Mouse (Mus musculus) heart, adult 9 months (tissue): Measurements from ENCODE around the gene Abca6.

ENCODE experiments used
- DNase-seq, 2 experiments: peaks; one replicate each; pipeline ENCODE4 v3.0.0; 2022; ENCODE audit warnings: low spot score in 2 of 2

The Abca6 gene

DNA sequence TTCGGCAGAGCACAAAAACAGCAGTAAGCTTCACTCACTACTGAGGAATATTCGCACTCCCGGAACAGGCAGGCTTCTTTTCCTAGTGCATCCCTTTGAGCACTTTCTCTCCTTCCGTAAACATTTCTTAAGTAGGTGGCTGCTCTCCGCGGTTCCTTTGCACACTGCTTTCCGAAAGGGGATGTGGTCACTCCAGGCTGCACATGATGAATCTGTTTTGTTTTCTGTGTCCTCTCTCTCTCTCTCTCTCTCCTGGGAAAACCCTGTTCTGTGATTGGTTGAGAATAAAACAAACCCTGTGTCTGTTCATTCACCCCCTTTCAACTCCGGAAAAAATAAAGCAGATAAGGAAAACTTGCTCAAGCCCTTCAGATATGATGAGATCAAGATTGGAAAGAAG, at the start of gene Abca6:
Abca6 (minus strand) TSS at position 243 of the 400 bp plus-strand sequence.
- DNase-seq: peak; percentile 65 to 73

DNA sequence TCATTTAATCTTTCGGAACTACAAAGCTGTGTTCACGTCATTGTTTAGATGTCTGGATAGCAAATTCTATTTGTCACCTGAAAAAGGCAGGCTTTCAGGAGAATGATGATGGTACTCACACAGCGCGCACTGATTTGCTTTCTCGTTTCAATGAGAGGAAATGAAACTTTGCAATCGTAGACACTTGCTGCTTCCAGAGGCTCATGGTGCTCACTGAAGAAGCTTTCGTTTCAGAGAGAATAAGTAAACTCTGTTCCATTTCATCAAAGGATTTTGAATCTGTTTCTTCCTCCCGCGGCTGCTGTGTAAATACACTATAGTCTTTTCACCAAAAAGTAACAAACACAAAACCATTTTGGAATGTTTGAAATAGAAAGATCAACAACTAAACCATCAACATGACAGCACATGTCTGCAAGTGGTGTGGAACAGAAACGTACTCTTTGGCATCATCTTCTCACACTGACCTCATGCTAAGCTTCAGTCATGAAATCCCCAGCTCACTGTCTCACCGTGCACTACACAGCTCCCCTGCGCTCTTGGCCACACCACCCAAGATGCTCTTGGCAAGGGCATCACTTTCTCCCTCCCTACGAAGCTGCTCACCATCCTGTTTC, 46.4 kb upstream of the Abca6 start:
- no peak for DNase-seq

DNA sequence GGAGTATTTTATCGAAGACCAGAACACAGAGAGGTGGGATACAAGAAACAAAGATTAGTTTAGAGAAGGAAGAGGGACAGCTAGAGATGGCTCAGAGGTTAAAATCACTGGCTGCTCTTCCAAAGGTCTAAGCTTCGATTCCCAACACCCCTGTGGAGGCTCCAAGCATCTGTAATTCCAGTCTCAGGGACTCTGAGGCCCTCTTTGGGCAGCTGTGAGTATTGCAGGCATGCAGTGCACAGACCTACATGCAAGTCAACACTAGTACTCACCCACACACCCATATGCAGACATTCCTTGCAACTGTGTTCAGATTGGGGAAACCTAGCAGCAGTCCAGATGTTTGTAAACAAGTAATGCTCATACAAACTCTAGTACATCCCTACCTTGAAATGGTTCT, 39.0 kb upstream of the Abca6 start:
- no peak for DNase-seq

DNA sequence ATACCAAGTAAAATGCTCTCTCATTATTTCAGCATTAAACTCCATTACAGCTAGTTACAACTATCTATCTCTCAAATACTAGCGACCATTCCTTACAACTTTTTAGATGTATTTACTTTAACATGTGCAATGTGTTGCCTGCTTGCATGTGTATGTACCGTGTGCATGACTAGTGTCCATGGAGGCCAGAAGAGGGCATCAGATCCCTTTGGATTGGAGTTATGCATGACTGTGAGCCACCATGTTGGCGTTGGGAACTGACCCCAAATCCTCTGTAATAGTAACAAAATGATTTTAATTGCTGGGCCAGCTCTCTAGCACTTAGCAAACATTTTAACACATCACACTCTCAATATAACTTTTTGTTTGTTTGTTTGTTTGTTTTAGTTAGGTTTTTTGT, 36.8 kb upstream of the Abca6 start:
- no peak for DNase-seq

DNA sequence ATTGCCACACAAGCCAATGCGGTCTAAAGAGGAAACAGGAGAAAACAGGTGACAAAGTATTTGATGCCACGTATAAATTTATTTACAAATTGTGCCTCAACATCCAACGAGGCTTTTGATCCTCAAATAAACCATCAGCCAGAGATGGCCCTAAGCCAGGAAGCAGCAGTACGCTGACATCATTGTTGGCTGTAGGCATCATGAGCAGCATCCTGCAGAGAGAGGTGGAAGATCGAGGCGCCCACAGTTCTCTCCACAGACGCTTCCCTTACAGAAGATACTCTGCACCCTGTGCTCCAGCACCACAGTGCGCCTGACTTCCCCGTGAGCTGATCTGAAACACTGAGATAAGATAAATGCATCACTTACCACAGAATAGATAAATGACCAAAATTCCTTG, 36.1 kb upstream of the Abca6 start:
- no peak for DNase-seq

DNA sequence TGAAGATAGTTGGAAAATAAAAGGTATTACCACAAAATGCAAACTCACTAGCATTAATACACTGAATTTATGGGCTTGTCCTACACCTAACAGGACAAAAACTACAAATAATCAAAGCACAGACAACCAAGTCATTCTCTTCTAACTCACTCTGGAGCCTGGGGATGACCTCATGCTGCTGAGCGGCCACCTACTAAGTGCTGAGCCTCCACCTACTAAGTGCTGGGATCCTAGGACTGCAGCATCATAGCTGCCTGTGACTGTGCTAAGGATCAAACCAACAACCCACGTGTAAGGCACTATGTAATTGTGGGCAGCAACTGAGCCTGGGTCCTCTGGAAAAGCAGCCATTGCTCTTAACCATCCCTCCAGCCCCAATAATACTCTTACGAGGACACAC, 34.8 kb upstream of the Abca6 start:
- DNase-seq: no peak

DNA sequence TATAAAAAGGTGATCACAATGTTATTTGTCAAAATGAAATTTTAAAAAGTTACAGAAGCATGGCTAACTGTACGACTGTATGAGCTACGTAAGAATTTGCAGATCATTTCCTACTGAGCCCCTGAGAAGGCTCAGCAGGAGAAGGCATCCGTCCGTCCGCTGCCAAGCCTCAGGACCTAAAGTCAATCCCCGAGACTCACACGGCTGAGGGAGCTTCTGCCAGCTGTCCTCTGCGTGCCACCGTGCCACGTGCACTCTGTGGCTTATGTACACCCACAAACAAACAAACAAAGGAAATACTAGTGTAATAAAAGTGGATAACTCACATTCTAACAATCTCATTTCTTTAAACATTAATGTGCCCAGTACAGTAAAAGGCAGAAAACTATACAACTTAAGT, 33.3 kb upstream of the Abca6 start:
- no peak for DNase-seq

DNA sequence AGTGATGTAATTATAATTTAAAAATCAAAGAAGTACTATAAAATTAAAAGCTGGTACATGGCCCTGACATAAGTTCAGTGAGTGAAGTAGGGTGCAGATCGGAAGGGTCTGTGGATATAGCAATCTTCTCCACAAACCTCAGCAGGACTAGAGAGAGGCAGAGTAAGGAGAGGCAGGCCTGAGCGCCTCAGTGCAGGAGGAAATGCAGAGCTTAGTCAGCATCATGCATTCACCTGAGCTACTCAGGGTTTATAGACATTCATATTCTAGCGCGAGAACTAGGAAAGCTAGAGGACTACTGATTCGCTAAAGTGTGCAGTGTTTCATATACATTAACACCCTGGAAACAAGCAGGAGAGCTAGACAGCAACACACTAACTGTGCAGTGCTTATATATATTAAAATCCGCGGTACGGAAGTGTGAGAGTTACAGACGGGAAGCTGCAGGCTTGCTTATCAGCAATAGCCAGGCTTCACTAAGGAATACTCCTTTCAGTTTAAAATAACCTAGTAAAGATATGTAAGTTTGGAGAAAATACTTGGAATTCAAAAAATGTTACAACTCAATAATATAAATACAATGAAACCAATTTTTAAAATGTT, 32.7 kb upstream of the Abca6 start:
- DNase-seq: no peak

DNA sequence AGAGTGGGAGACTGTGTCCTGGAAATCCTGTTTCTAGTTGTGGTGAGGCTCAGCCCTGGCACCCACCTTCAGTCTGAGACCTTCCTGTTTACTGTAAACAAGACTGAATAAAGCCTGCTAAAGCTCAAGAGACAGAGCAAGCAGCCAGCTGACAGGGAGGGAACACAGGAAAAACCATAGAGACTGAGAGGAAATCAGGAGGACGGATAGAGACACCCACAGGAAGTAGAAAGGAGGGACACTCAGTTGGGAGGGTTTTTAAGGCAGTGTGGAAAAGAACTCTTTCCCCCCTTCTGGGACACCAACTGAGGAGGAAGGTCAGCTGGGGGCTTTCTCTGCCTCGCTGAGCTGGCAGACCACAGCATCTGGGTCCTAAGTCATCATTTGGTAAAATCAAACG, 23.2 kb upstream of the Abca6 start:
- DNase-seq: no peak

DNA sequence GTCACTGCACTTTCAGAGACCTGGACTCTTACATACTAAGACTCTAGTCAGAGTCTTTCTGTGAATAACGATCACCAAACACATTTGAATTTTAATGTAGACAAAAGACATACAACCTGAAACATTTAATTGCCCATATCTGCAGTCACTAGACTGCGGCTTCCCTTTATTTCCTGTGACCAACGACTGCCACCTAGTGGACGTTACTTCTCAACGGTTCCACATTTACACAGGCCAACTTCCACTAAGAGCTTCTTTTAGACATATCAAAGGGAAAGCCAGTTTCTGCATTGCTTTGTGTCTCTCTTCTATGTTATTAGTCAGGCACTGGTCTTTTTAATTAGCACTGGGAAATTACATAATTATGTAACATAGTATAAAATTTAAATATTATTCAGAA, 20.2 kb upstream of the Abca6 start:
- DNase-seq: peak in 1 of 2 experiments; percentile 47

DNA sequence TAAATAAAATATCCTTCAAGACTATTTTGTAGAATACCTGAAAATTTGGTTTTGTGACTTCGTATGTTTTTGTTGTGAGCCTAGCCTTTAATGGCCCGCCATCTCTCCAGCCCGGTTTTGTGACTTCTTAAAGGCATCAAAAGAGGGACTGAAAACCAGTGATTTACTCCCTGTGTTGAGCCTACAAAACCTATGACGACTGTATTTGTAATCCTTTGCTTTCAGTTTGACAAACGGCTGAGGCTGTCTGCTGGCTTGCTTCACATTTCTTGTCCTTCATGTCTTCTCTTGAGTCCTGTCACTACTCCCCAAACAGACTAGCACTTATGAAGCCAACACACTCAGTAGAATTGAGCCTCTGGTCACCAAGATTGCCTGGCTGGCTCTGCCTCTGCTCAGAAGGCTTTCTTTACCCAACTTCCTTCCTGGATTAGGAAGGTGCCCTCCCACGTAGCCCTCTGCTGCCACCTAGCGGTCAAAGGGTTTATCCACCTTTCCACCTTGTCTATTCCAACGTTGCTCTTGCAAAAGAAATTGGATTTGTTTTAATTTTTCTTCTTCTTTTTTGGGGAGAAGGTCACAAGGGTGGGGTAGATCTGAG, 16.8 kb upstream of the Abca6 start:
- DNase-seq: peak; percentile 60 to 82

DNA sequence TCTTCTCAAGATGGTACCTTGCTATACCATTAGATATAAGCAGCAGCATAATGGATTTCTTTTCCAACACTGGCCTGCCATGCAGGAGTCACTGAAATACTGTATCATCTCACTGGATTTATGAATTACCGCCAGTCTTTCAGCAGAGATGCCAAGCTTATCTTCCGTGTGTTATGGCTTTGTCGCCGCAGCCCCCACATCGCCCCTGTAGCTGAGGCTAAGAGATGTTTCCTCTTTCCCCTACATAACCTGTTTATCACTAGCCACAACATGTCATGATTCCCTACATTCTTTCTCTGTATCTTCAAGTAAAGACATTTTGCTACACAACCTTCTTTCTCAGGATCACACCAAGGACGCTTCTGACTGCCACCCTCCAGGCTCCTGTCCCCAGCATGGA, 15.7 kb upstream of the Abca6 start:
- no peak for DNase-seq

DNA sequence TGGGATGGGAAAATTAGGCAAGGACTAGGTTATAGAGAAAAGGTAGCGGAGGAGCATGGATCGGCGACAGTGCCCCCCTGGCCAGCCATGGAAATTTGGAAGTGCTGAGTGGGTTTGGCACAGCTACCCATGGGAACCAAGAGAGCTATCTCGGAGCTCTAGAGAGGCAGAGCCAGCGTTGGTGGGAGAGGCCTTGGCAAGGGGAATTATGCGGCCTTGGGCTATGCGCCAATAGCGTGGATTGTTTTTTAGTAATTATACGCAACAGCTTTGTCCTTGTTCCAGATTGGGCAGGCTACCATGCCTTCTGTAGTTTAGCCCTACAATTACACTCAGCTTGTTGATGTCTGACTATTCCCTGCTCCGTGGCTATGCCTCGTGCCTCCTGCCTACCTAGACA, 15.2 kb upstream of the Abca6 start:
- no peak for DNase-seq

DNA sequence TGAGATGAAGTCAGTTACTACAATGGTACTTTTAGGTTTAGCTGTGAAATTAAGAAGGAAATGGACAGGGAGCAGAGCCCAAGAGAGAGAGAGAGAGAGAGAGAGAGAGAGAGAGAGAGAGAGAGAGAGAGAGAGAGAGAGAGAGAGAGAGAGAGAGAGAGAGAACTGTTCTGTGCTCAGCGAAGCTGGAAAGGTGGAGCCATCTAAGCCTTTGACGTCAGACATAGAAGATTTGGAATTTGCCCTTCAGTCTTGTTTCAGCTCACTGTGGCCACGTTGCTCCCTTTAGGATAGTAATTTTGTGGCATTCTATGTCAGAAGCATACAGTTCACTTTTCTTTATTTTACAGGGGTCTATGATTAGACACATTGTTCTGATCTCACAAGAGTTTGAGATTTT, 10.3 kb upstream of the Abca6 start:
- no peak for DNase-seq

DNA sequence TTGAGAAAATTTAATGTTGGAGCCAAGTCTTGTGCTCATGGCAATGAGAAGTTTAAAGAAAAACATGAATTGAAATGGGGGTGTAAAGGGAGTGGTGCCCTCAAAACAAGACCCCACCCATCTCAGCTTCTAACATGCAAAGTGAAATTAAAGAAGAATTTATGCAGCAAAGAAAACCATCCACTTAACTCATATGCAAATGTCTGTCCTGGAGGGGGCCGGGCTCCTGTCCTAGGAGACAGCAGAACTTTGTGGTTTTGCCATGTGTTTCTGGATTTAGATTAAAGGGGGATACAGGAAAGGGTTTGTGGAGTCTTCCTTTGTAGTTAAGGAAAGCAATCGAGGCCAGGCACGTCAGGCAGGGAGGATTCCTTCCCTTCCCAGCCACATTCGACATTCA, 6.3 kb upstream of the Abca6 start:
- no peak for DNase-seq

DNA sequence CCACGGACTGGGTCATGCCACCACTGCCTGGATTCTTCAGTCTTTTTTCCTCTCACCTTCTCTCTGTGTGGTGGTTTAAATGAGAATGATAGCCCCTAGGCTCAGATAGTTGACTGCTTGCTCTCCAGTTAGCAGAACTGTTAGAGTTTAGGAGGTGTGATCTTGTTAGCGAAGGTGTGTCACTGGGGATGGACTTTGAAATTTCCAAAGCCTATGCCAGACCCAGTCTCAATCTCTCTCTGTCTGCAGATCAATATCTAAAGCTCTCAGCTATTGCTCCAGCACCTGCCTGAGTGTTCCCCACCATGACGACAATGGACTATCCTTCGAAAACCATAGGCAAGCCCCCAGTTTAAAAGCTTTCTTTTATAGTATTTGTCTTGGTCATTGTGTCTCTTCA, 5.5 kb upstream of the Abca6 start:
- DNase-seq: no peak

DNA sequence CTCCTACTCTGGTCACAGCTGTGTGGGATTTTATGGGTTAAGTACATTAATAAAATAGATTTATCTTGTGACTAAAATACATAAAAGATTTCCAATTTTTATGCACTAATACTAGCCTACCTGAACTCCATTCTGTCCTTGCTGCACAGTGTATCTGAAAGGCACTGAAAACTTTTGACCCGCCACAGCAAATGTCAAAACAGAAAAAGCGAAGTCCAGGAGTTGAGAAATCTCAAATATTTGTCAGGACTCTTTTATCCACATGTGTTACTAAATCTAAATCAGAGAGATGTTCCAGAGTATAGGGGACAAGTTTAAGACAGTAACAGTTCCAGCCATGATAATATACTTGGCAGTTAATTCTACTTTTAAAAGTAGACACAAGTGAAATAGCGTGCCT, 680 bp upstream of the Abca6 start:
- no peak for DNase-seq

DNA sequence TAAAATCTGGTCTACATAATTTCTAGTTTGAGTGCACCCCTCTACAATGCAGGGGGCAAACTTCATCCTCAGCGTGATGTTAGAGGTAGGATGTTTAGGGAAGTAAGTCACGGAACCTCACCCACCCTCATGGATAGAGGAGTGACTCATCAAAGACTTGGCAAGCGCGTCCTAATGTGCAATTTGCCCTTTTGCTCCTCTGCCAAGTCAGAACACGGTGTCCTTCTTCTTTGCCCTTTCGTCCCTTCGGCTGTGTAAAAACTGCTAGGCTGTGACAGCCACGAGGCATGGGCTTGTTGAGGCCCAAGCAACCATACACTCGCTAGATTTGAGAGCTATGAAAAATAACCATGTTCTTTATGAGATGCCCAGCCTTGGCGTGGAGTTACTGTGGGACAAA, 6.8 kb downstream of the Abca6 start:
- DNase-seq: peak; percentile 11 to 13

DNA sequence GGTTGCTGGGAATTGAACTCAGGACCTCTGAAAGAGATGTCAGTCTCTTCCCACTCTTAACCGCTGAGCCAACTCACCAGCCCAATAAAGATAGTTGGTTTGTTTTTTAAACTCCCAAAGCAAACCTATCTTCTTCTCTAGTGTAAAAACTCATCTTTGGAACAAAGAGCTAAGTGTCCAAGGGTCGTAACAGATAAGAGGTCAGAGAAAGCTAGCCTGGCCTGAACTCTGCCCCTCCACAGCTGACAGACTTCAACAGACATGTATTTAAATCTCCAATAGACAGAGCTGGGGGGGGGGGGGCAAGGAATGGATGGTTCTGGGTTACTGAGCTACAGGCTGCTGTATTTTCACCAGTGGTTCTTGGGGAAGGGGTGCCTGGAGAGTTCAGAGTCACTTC, 14.1 kb downstream of the Abca6 start:
- DNase-seq: no peak

DNA sequence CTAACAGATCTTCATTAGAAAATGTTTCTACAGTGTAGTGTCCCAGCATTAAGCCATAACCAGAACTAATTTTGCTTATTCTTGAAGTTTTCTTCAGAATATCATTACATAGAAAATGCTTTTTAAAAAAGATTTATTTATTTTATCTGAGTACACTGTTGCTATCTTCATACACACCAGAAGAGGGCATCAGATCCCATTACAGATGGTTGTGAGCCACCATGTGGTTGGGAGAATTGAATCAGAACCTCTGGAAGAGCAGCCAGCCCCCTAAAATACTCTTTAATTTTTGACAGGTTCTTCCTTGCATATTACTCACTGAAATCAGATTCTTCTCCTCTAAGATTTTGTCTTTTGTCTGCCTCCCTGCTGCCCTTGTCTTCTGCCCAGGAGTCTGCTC, 18.6 kb downstream of the Abca6 start:
- DNase-seq: no peak

DNA sequence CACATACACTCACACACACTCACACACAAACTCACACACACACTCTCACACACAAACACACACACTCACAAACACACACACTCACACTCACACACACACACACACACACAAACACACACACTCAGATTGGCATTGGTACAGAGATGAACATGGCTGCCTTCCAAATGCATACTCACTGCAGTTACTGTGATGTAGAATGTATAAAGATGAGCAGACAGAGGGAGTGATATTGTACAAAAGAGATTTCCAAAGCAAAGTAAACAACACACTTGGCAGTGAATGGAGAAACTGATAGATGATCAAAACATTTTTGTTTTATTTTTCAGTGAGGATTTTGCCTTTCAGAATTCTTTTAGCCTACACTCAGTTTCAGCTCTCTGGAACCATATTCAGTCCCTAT, 34.5 kb downstream of the Abca6 start:
- DNase-seq: no peak

DNA sequence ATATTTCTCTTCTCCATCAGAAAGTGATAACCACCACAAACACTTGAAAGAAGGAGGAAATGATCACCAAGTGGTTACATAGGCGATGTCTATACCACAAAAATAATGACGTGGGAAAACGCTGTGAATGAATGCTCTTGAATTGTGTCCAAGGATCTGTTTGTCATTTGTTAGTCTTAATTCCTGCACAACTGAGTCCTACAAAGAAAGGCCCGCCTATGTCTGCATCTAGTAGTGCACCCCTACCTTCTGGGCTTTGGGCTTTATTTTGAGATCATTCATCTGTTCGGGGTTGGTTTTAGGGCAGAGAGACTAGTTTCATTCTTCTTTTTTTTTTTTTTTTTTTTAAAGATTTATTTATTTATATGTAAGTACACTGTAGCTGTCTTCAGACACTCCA, 47.6 kb downstream of the Abca6 start:
- no peak for DNase-seq

DNA sequence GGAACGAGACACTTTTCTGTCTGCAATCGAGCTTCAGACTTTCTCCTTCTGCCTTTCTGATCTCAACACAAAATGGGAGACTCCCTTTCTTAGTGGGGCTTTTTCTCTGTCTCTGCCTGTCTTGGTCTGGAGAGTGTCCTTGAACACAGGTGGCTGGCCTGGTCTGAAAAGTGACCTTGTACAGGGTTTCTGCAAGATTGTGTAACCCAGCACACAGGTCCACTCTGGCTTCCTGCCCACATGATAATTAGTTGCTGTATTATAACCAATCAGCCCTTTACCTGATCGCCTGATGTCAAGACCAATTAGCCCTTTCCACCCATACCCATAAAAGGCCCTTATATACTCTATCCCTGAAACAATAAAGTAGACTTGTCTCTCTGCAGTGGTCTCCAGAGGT, 52.7 kb downstream of the Abca6 start:
- DNase-seq: no peak
